Mouse (Mus musculus) MEL (cell line): Measurements from ENCODE around the gene Hyou1. TPM values are rescaled to one million over a fixed set of nuclear protein-coding genes. Genes with fewer than 3 reads are reported as not detected.

Source experiments
- DNase-seq: peaks from one replicate; pipeline ENCODE4 v3.0.0; 2011; ENCODE audit warnings: low read depth, low spot score
- H3K27ac ChIP-seq: 2 replicates; pipeline ENCODE4 v1.5.1; 2012; ENCODE audit warnings: low read depth, mild to moderate bottlenecking, control low read depth, low read length, moderate library complexity; ENCODE audit not compliant: control insufficient read depth
- H3K27me3 ChIP-seq, 2 experiments: fragments of 150-350 bp in 1 of 2; sonication (generic) in 1 of 2; 2 replicates each; pipeline ENCODE4 v1.6.1; 2012; ENCODE audit warnings: low read length in 2 of 2, mild to moderate bottlenecking in 2 of 2, improper control_type of control experiment in 1 of 2, moderate library complexity in 1 of 2; ENCODE audit not compliant: insufficient read depth in 2 of 2, control insufficient read depth in 1 of 2
- H3K36me3 ChIP-seq, 2 experiments: 2 replicates each; pipeline ENCODE4 v1.6.1; 2012 to 2014; ENCODE audit warnings: low read length in 2 of 2, improper control_type of control experiment in 1 of 2, inconsistent platforms in 1 of 2, mild to moderate bottlenecking in 1 of 2; ENCODE audit not compliant: insufficient read depth in 2 of 2, control insufficient read depth in 1 of 2
- H3K4me1 ChIP-seq, 2 experiments: fragments of 150-350 bp in 1 of 2; sonication (generic) in 1 of 2; 2 replicates each; pipeline ENCODE4 v1.6.1; 2012; ENCODE audit warnings: low read length in 2 of 2, improper control_type of control experiment in 1 of 2, mild to moderate bottlenecking in 1 of 2; ENCODE audit not compliant: insufficient read depth in 2 of 2, control insufficient read depth in 1 of 2
- H3K4me3 ChIP-seq, 2 experiments: fragments of 150-350 bp in 1 of 2; sonication (generic) in 1 of 2; 2 replicates each; pipeline ENCODE4 v1.5.1; 2012; ENCODE audit warnings: low read depth in 2 of 2, low read length in 2 of 2, mild to moderate bottlenecking in 2 of 2, moderate library complexity in 2 of 2, control low read depth in 1 of 2, improper control_type of control experiment in 1 of 2; ENCODE audit not compliant: control insufficient read depth in 1 of 2, insufficient read depth in 1 of 2
- H3K79me2 ChIP-seq: 2 replicates; pipeline ENCODE4 v1.6.1; 2012; ENCODE audit warnings: mild to moderate bottlenecking, low read length, moderate library complexity; ENCODE audit not compliant: control insufficient read depth, poor library complexity, insufficient read depth
- H3K9ac ChIP-seq: 2 replicates; pipeline ENCODE4 v1.6.1; 2012; ENCODE audit warnings: low read depth, mild to moderate bottlenecking, control low read depth, low read length, moderate library complexity; ENCODE audit not compliant: control insufficient read depth, poor library complexity, severe bottlenecking
- H3K9me3 ChIP-seq: fragments of 150-350 bp; sonication (generic); replicated peaks from 2 replicates; pipeline ENCODE4 v1.6.1; 2012; ENCODE audit warnings: mild to moderate bottlenecking, low read length, improper control_type of control experiment, moderate library complexity; ENCODE audit not compliant: insufficient read depth
- BHLHE40 ChIP-seq: IDR thresholded peaks from 2 replicates; pipeline ENCODE4 v1.6.1; 2012; ENCODE audit warnings: low read depth, mild to moderate bottlenecking, inconsistent platforms, low read length, improper control_type of control experiment, borderline replicate concordance
- CHD1 ChIP-seq: IDR thresholded peaks from 2 replicates; pipeline ENCODE4 v1.6.1; 2012; ENCODE audit warnings: low read depth, mild to moderate bottlenecking, inconsistent platforms, low read length, improper control_type of control experiment
- CTCF ChIP-seq, 3 experiments: IDR thresholded peaks in 2 of 3; conservative IDR thresholded peaks in 1 of 3; 2 replicates each; pipeline ENCODE4 v1.5.1; 2011 to 2012; ENCODE audit warnings: low read length in 3 of 3, low read depth in 2 of 3, mild to moderate bottlenecking in 2 of 3, improper control_type of control experiment in 1 of 3, inconsistent platforms in 1 of 3, mixed read lengths in 1 of 3, moderate library complexity in 1 of 3; ENCODE audit not compliant: control insufficient read depth in 1 of 3, insufficient read depth in 1 of 3, poor library complexity in 1 of 3, severe bottlenecking in 1 of 3
- E2F4 ChIP-seq: IDR thresholded peaks from 2 replicates; pipeline ENCODE4 v1.6.1; 2011; ENCODE audit warnings: low read depth, low read length, improper control_type of control experiment, borderline replicate concordance
- ETS1 ChIP-seq: IDR thresholded peaks from 2 replicates; pipeline ENCODE4 v1.6.1; 2012; ENCODE audit warnings: low read depth, mild to moderate bottlenecking, inconsistent platforms, low read length, improper control_type of control experiment, moderate library complexity
- GABPA ChIP-seq: IDR thresholded peaks from 2 replicates; pipeline ENCODE4 v1.6.1; 2012; ENCODE audit warnings: low read depth, mild to moderate bottlenecking, inconsistent platforms, low read length, improper control_type of control experiment, moderate library complexity
- GATA1 ChIP-seq: IDR thresholded peaks from 2 replicates; pipeline ENCODE4 v1.6.1; 2011; ENCODE audit warnings: low read depth, low read length, improper control_type of control experiment
- JUND ChIP-seq: IDR thresholded peaks from 2 replicates; pipeline ENCODE4 v1.6.1; 2011; ENCODE audit warnings: low read depth, mild to moderate bottlenecking, improper control_type of control experiment, low read length
- KAT2A ChIP-seq: conservative IDR thresholded peaks from 2 replicates; pipeline ENCODE4 v1.6.1; 2012; ENCODE audit warnings: low read depth, low read length, improper control_type of control experiment, inconsistent platforms
- MAX ChIP-seq: IDR thresholded peaks from 2 replicates; pipeline ENCODE4 v1.6.1; 2011; ENCODE audit warnings: low read length, improper control_type of control experiment
- MAZ ChIP-seq: IDR thresholded peaks from 2 replicates; pipeline ENCODE4 v1.6.1; 2012; ENCODE audit warnings: low read depth, mild to moderate bottlenecking, inconsistent platforms, low read length, improper control_type of control experiment
- MYB ChIP-seq: IDR thresholded peaks from 2 replicates; pipeline ENCODE4 v1.6.1; 2011; ENCODE audit warnings: mild to moderate bottlenecking, low read depth, low read length, improper control_type of control experiment
- MYC ChIP-seq: IDR thresholded peaks from 2 replicates; pipeline ENCODE4 v1.6.1; 2011; ENCODE audit warnings: low read depth, mild to moderate bottlenecking, low read length, improper control_type of control experiment, moderate library complexity
- NELFE ChIP-seq: IDR thresholded peaks from 2 replicates; pipeline ENCODE4 v1.6.1; 2011; ENCODE audit warnings: low read depth, low read length, improper control_type of control experiment
- POLR2A ChIP-seq, 2 experiments: IDR thresholded peaks; 2 replicates each; pipeline ENCODE4 v1.6.1; 2011 to 2012; ENCODE audit warnings: low read length in 2 of 2, mild to moderate bottlenecking in 2 of 2, control low read depth in 1 of 2, improper control_type of control experiment in 1 of 2, low read depth in 1 of 2, moderate library complexity in 1 of 2; ENCODE audit not compliant: control insufficient read depth in 1 of 2, insufficient read depth in 1 of 2, poor library complexity in 1 of 2
- POLR2AphosphoS2 ChIP-seq: IDR thresholded peaks from 2 replicates; pipeline ENCODE4 v1.6.1; 2011; ENCODE audit warnings: low read length, improper control_type of control experiment
- POLR2AphosphoS5 ChIP-seq: IDR thresholded peaks from 2 replicates; pipeline ENCODE4 v1.6.1; 2012; ENCODE audit warnings: low read depth, borderline replicate concordance, mild to moderate bottlenecking, inconsistent platforms, low read length, moderate library complexity, mixed read lengths
- RAD21 ChIP-seq: IDR thresholded peaks from 2 replicates; pipeline ENCODE4 v1.6.1; 2011; ENCODE audit warnings: mild to moderate bottlenecking, low read depth, low read length, improper control_type of control experiment
- SIN3A ChIP-seq: IDR thresholded peaks from 2 replicates; pipeline ENCODE4 v1.6.1; 2012; ENCODE audit warnings: low read length, improper control_type of control experiment, inconsistent platforms
- SMC3 ChIP-seq: IDR thresholded peaks from 2 replicates; pipeline ENCODE4 v1.6.1; 2011; ENCODE audit warnings: low read depth, low read length, improper control_type of control experiment
- TBP ChIP-seq: IDR thresholded peaks from 2 replicates; pipeline ENCODE4 v1.8.0; 2011; ENCODE audit warnings: low read depth, low read length, improper control_type of control experiment
- TCF12 ChIP-seq: IDR thresholded peaks from 2 replicates; pipeline ENCODE4 v1.6.1; 2014; ENCODE audit warnings: low read depth, mild to moderate bottlenecking, inconsistent platforms, low read length, improper control_type of control experiment, moderate library complexity
- UBTF ChIP-seq: IDR thresholded peaks from 2 replicates; pipeline ENCODE4 v1.6.1; 2012; ENCODE audit warnings: low read depth, mild to moderate bottlenecking, inconsistent platforms, low read length, improper control_type of control experiment, moderate library complexity, borderline replicate concordance; ENCODE audit not compliant: insufficient read depth
- USF1 ChIP-seq: IDR thresholded peaks from 2 replicates; pipeline ENCODE4 v1.6.1; 2014; ENCODE audit warnings: low read depth, mild to moderate bottlenecking, inconsistent platforms, low read length, improper control_type of control experiment, moderate library complexity
- USF2 ChIP-seq, 2 experiments: IDR thresholded peaks; 2 replicates each; pipeline ENCODE4 v1.6.1; 2011 to 2012; ENCODE audit warnings: improper control_type of control experiment in 2 of 2, low read length in 2 of 2, borderline replicate concordance in 1 of 2, inconsistent platforms in 1 of 2, low read depth in 1 of 2, mild to moderate bottlenecking in 1 of 2; ENCODE audit not compliant: insufficient read depth in 1 of 2
- ZKSCAN1 ChIP-seq: IDR thresholded peaks from 2 replicates; pipeline ENCODE4 v1.6.1; 2012; ENCODE audit warnings: low read depth, mild to moderate bottlenecking, inconsistent platforms, low read length, improper control_type of control experiment, moderate library complexity
- ZMIZ1 ChIP-seq: IDR thresholded peaks from 2 replicates; pipeline ENCODE4 v1.6.1; 2012; ENCODE audit warnings: low read depth, mild to moderate bottlenecking, inconsistent platforms, low read length, improper control_type of control experiment, moderate library complexity
- polyA plus RNA-seq, 2 experiments: library from polyadenylated mRNA; stranded (reverse) in 1 of 2; unstranded in 1 of 2; fragments of >175 nt in 1 of 2; fragments of >200 nt in 1 of 2; gene quantifications; 2 replicates each; pipeline versions ENCODE4 v1.2.1 to v1.2.4; 2012; ENCODE audit warnings: low replicate concordance in 2 of 2, low read depth in 1 of 2; ENCODE audit not compliant: insufficient read length in 2 of 2, insufficient read depth in 1 of 2, missing spikeins in 1 of 2
- total RNA-seq: library from RNA; depleted of rRNA; stranded (reverse); fragments of 300-350 nt; gene quantifications from 2 replicates; pipeline ENCODE4 v1.2.3, GENCODE M21; 2012

Hyou1 gene
- total and polyA plus RNA-seq, 3 experiments: 160 to 186 TPM; not detected in 1

DNA sequence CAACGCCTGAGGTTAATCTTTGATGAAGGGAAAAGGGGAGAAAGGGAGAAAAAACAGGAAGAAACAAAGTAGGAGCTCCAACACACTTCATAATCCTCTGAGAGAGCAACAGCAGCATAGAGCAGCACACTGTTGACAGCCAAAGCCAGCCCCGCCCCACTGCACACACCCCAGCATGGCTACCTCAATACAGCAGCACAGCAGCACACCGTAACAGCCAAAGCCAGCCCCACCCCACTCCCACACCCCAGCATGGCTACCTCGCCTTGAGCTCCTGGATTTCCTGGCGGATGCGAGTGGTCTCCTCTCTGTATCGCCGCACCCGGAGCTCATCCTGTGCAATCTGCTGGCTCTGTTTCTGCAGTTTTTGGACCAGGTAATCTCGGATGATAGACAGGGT, 27.0 kb upstream of the Hyou1 start:
- no peaks in the 10 kb centered on the region for H3K9me3 ChIP-seq
- no peaks in the 10 kb centered on the region for H3K4me1 ChIP-seq
- DNase-seq: no peak
- H3K9ac ChIP-seq: no peak overlapping the region
- no peaks in the 10 kb centered on the region for H3K79me2 ChIP-seq
- no peaks in the 10 kb centered on the region for H3K27me3 ChIP-seq
- no peak overlapping the region for H3K27ac ChIP-seq
- H3K36me3 ChIP-seq: peaks cover 0 to 19% of the 10 kb centered on the region in 2 experiments; a peak in 2 of 4 replicates
- no peak overlapping the region for H3K4me3 ChIP-seq
- no peak for TF ChIP-seq SMC3
- TF ChIP-seq MYC: no peak
- no peak for TF ChIP-seq BHLHE40
- TF ChIP-seq TBP: no peak
- no peak for TF ChIP-seq RAD21
- no peak for TF ChIP-seq NELFE
- TF ChIP-seq UBTF: no peak
- TF ChIP-seq E2F4: no peak
- no peak for TF ChIP-seq SIN3A
- TF ChIP-seq JUND: no peak
- no peak for TF ChIP-seq POLR2A (IDR thresholded peaks at IDR 0.05; ENCODE audit: control insufficient read depth in 1 of 2, insufficient read depth in 1 of 2, low read depth in 1 of 2, low read length in 2 of 2, poor library complexity in 1 of 2)
- TF ChIP-seq MYB: no peak
- TF ChIP-seq CHD1: no peak
- no peak for TF ChIP-seq MAX
- no peak for TF ChIP-seq GABPA
- no peak for TF ChIP-seq GATA1
- TF ChIP-seq TCF12: no peak
- TF ChIP-seq USF1: no peak
- no peak for TF ChIP-seq KAT2A

- H3K79me2 ChIP-seq: no peaks in the 10 kb centered on the region
- no peak for DNase-seq
- H3K9ac ChIP-seq: no peak overlapping the region
- no peak overlapping the region for H3K4me3 ChIP-seq
- no peaks in the 10 kb centered on the region for H3K9me3 ChIP-seq
- no peak for TF ChIP-seq POLR2AphosphoS2
- TF ChIP-seq MYB: no peak
- TF ChIP-seq SIN3A: no peak
- no peak for TF ChIP-seq POLR2AphosphoS5
- TF ChIP-seq GABPA: no peak
- TF ChIP-seq CTCF (IDR thresholded peaks at IDR 0.05 in 2 of 3, conservative IDR thresholded peaks at IDR 0.05 in 1 of 3; ENCODE audit: control insufficient read depth in 1 of 3, insufficient read depth in 1 of 3, low read depth in 2 of 3, low read length in 3 of 3, poor library complexity in 1 of 3, severe bottlenecking in 1 of 3): no peak
- no peak for TF ChIP-seq ZKSCAN1
- TF ChIP-seq ETS1: no peak
- no peak for TF ChIP-seq ZMIZ1
- TF ChIP-seq MAZ: no peak
- no peak for TF ChIP-seq MYC
- no peak for TF ChIP-seq USF2 (IDR thresholded peaks at IDR 0.05; ENCODE audit: borderline replicate concordance in 1 of 2, insufficient read depth in 1 of 2, low read depth in 1 of 2, low read length in 2 of 2)
- TF ChIP-seq JUND: no peak
- no peak for TF ChIP-seq USF1
- H3K36me3 ChIP-seq: peaks cover 0 to 19% of the 10 kb centered on the region in 2 experiments; a peak in 2 of 4 replicates
- H3K27me3 ChIP-seq: no peaks in the 10 kb centered on the region
- H3K27ac ChIP-seq: no peak overlapping the region
- H3K4me1 ChIP-seq: no peaks in the 10 kb centered on the region
These were observed 26.1 kb upstream of the Hyou1 start for GRCm38 (mm10) chr9:44353142-44353541.
